Mouse (Mus musculus): Measurements from ENCODE around the gene Adarb1.

Adarb1 gene

DNA sequence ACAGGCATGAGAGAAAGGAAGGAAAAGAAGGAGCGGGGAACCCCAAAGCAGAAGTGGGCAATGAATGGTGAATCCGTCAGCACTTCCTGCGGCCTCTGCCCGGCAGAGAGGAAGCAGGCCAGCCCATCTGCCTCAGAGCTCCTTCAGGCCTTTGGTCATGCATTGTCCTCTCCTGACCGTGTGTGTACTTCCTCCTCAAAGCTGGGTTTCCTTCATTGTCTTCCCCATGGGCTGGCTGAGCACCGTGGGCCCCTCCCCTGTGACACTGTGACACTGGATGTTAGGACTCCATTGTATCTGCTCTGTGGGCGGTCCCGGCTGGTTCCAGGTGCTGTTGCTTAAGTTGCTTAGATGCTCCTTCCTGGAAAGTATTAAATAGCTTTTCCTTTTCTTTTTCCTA is 151.8 kb downstream of the Adarb1 start:
- CTCF ChIA-PET = no interaction called here

GRCm38 (mm10) chr10:77260166-77260875 is 157.7 kb downstream of the Adarb1 start:
- CTCF ChIA-PET = no interaction called here

GRCm38 (mm10) chr10:77258704-77259621 is 159.1 kb downstream of the Adarb1 start, which contains the start of gene Pofut2:
Gene Pofut2 (plus strand): TSS chr10:77259218.
- CTCF ChIA-PET = interaction anchor here (0.8 kb wide), 1 partner anchor 258 kb away, joined by 3 read pairs; no protein-coding TSS in a partner anchor

DNA sequence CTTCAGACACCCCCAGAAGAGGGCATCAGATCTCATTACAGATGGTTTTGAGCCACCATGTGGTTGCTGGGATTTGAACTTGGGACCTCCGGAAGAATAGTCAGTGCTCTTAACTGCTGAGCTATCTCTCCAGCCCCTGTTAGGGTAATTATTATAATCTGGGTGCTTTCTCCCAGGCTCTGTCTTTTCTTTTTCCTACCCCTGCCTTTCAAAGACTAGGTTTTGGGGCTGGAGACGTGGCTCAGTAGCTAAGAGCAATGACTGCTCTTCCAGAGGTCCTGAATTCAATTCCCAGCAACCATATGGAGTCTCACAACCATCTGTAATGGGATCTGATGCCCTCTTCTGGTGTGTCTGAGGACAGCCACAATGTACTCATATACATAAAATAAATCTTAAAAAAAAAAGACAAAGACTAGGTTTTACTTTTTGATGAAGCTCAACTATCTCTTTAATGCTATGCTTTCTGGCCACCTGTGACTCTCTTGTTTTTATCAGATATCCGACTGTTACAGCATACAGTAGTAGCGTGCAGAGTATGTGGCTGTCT is 160.0 kb downstream of the Adarb1 start:
- CTCF ChIA-PET = no interaction called here

DNA sequence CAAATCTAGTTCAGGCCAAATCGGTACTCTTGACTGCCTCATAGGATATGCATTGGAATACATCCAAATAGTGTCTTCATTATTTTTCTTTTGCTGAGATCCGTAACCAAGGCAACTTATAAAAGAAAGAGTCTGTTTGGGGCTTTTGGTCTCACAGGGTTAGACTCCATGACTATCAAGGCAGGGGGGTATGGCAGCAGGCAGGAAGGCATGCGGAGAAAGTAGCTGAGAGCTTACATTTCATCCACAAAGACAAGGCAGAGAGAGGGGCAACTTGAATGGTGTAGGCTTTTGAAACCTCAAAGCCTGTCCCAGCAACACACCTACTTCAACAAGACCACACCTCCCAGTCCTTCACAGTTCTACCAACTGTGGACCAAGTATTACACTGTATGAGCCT is 162.4 kb downstream of the Adarb1 start:
- CTCF ChIA-PET = no interaction called here

GRCm38 (mm10) chr10:77255231-77255630 is 162.8 kb downstream of the Adarb1 start:
- CTCF ChIA-PET = interaction anchor here (0.6 kb wide), 1 partner anchor 330 kb away, joined by 3 read pairs; no protein-coding TSS in a partner anchor

GRCm38 (mm10) chr10:77252790-77253189 is 165.3 kb downstream of the Adarb1 start:
- CTCF ChIA-PET = interaction anchor here (0.5 to 0.7 kb wide), 2 partner anchors 263 to 1845 kb away, joined by 3 read pairs; no protein-coding TSS in a partner anchor

- CTCF ChIA-PET = no interaction called here
These were observed 166.1 kb downstream of the Adarb1 start for GRCm38 (mm10) chr10:77251784-77252539.

- CTCF ChIA-PET = no interaction called here
These were observed 166.8 kb downstream of the Adarb1 start for GRCm38 (mm10) chr10:77251223-77251783.

- CTCF ChIA-PET = no interaction called here
These were observed 170.4 kb downstream of the Adarb1 start for GRCm38 (mm10) chr10:77247707-77248106.

DNA sequence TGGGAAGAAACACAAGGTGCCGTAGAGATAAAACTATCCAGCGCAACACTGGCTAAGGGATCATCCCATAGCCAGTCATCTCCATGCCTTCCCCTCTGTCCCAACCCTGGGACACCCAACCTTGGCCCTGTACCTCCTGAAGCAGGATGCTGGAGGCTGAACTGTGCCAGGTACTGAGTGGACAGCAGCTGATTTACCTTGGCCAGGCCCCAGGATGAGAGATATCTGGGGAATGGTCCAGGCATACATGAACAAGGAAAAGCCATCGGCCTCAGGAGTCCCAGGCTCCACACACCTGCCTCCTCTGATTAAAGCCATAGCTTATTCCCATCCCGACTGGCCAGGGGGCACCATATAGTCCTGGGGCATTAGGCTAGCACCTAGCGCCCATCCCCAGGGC is 171.0 kb downstream of the Adarb1 start:
- CTCF ChIA-PET = no interaction called here

DNA sequence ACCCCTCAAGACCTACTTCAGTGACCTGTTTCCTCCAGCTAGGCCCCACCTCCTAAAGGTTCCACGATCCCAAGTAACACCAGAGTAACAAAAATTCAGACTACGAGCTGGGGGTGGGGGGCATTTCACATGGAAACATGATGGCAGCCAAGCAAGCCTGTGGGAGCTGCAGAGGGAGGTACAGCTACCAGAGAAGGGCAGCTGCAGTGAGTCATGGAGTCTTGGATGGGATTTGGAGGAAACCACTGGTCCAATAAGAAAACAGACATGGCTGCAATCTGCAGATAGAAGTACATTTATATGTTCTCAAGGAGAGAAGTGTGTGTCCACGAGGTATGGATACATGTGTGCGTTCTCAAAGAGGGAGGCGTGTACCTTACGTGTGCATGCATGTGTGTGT is 173.3 kb downstream of the Adarb1 start:
- CTCF ChIA-PET = interaction anchor here (0.6 kb wide), 1 partner anchor 49 kb away, joined by 4 read pairs; no protein-coding TSS in a partner anchor

GRCm38 (mm10) chr10:77243572-77244161 is 174.4 kb downstream of the Adarb1 start:
- CTCF ChIA-PET = no interaction called here

DNA sequence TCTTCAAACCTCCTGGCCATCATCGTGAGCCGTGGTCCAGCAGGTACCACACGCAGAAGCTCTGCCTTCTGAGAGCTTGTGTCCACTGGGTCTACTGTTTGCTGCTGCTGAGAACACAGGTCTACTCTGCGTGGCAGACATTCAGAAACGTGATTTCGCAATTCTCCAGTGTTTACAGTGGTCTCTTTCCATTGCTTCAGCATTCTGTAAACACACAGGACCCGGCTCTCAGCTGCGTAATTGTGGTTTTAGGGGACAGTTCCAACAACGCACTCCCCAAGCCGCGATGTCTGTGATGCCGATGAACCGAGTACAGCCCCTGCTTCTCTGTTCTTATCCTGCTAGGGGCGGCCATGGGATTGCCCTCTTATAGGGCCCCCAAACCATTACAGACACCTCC is 175.2 kb downstream of the Adarb1 start:
- CTCF ChIA-PET = no interaction called here

DNA sequence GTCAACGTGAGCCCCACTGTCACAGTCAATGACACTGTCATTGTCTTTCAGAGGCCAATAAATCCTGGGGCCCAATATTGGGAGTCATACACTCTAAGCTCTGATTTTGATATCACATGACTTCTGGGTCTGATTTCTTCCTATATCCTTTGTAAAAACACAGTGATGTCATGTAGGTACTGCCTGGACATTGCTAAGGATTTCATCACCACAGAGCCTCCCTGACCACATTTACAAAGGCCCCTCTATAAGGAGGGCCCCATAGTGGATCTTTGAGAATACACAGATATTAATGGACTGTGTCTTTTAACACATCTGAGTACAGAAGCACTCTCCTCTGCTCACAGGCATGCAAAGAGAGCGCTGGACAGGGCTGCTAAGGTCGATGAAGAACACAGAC is 175.7 kb downstream of the Adarb1 start:
- CTCF ChIA-PET = no interaction called here

DNA sequence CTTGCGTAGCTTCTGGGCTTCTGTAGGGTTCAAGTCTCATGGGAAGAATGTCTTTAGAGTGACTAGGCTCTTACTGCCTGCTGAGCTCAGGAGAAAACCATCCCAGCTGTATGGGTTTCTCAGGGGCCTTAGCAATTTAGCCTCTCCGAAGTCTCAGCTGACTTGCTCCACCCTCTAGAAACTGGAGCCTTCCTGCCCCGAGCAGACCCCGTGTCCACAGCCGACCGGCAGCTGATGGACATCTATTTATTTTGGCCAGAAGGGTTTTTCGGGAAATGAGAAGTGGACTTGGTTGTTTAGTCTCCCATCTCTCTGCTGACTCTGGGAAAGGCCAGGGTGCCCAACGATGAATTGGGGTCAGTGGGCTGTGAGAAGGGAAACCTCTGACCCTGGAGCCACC is 177.3 kb downstream of the Adarb1 start:
- CTCF ChIA-PET = no interaction called here
